Mouse (Mus musculus) stomach, embryonic 15.5 days (tissue): ENCODE results near the gene Tmem109. TPM values are rescaled to one million over a fixed set of nuclear protein-coding genes. Genes with fewer than 3 reads are reported as not detected.

Experiments used
- ATAC-seq: fragments of 200-750 bp; cut with Nextera tagmentation; 2 replicates; pipeline ENCODE4 v1.8.0; 2017; ENCODE audit warnings: low read depth, moderate number of reproducible peaks, moderate TSS enrichment; ENCODE audit not compliant: insufficient read depth, low FRiP score
- H3K27ac ChIP-seq: fragments of 300-500 bp; sonication (generic); 2 replicates; pipeline ENCODE4 v1.5.1; 2015; ENCODE audit warnings: mild to moderate bottlenecking, inconsistent platforms
- H3K27me3 ChIP-seq: fragments of 300-500 bp; sonication (generic); replicated peaks from 2 replicates; pipeline ENCODE4 v1.6.1; 2015; ENCODE audit warnings: inconsistent platforms
- H3K36me3 ChIP-seq: fragments of 300-500 bp; sonication (generic); 2 replicates; pipeline ENCODE4 v1.6.1; 2015; ENCODE audit warnings: inconsistent platforms
- H3K4me1 ChIP-seq: fragments of 300-500 bp; sonication (generic); 2 replicates; pipeline ENCODE4 v1.6.1; 2015; ENCODE audit warnings: inconsistent platforms
- H3K4me2 ChIP-seq: fragments of 300-500 bp; sonication (generic); 2 replicates; pipeline ENCODE4 v1.6.1; 2015; ENCODE audit warnings: mild to moderate bottlenecking, inconsistent platforms
- H3K4me3 ChIP-seq: fragments of 300-500 bp; sonication (generic); replicated peaks from 2 replicates; pipeline ENCODE4 v1.5.1; 2015; ENCODE audit warnings: inconsistent platforms
- H3K9ac ChIP-seq: fragments of 300-500 bp; sonication (generic); 2 replicates; pipeline ENCODE4 v1.6.1; 2015; ENCODE audit warnings: inconsistent platforms
- H3K9me3 ChIP-seq: fragments of 300-500 bp; sonication (generic); 2 replicates; pipeline ENCODE4 v1.6.1; 2016; ENCODE audit warnings: inconsistent platforms
- WGBS: fragments of 180-500 bp; shearing (Covaris S2); methylation state at CpG from one replicate; pipeline ENCODE4 v1.1.7; 2015; 5-methylcytosine and 5-hydroxymethylcytosine counted together
- polyA plus RNA-seq: library from polyadenylated mRNA; unstranded; fragments of >200 nt; fragmentation: Nextera tagmentation; extraction: Ambion mirVana; gene quantifications from 2 replicates; pipeline ENCODE4 v1.2.1, GENCODE M21; 2015

Tmem109 gene
- polyA plus RNA-seq, 1 experiment from 2014 or later: 118 TPM

GRCm38 (mm10) chr19:10880975-10881425, 801 bp downstream of the Tmem109 start:
- Histone ChIP-seq H3K4me1 (peaks cover 26% of the 10 kb centered on the region; the same call in 1 of the 2 replicates), H3K4me2 (peak overlapping the region; percentile 90), H3K27me3 (no peaks in the 10 kb centered on the region), H3K9ac (peak overlapping the region; percentile 44; the same call in 1 of the 2 replicates), H3K4me3 (peak overlapping the region; percentile 71), H3K27ac (peak overlapping the region; percentile 94), H3K36me3 (no peaks in the 10 kb centered on the region), H3K9me3 (no peaks in the 10 kb centered on the region)
- ATAC-seq: no peak
- under 1% methylated on average over 14 of the region's 14 CpGs for WGBS

- 41% methylated on average over 6 of the region's 7 CpGs for WGBS
- Histone ChIP-seq H3K4me1 (peaks cover 26% of the 10 kb centered on the region; the same call in 1 of the 2 replicates), H3K4me3 (peak overlapping the region; percentile 71), H3K27me3 (no peaks in the 10 kb centered on the region), H3K4me2 (peak overlapping the region; percentile 90), H3K9ac (no peak overlapping the region), H3K27ac (peak overlapping the region; percentile 94), H3K9me3 (no peaks in the 10 kb centered on the region), H3K36me3 (no peaks in the 10 kb centered on the region)
- peak; percentile 48 for ATAC-seq
These were observed 1.5 kb downstream of the Tmem109 start for GRCm38 (mm10) chr19:10880085-10880974.

DNA sequence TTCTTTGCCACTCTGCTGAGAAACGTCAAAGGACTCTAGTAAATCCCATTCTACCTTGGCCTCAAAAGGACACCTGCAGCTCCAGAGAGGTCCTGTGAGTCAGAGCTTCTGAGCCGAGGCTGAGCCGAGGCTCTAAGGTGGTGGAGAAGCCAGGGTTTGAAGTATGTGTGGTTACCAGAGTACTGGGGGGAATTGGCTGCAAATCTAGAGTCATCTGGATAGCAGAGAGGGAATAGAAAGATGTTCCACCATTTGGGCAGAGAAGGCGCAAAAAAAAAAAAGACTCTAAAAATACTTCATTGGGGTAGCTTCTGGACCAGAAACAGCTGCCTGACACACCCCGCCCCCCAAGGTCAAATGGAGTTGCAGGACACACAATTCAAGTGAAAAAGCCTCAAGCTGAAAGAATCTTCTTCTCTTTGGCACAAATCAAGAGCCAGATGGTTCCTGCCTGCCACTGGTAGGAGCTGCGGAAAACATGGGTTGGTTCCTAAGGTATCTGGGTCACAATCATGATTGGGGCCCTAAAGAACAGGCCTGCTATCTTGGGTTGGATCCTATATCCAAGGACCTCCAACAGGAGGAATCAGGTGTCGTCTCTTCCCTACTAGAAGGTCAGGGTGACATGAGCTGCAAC, 3.5 kb downstream of the Tmem109 start:
- H3K36me3 ChIP-seq: peaks cover 9% of the 10 kb centered on the region
- 82% methylated on average over 7 of the region's 7 CpGs for WGBS
- ATAC-seq: no peak
- no peak overlapping the region for H3K9ac ChIP-seq
- H3K27ac ChIP-seq: no peak overlapping the region
- peaks cover 26% of the 10 kb centered on the region; the same call in 1 of the 2 replicates for H3K4me1 ChIP-seq
- no peak overlapping the region for H3K4me2 ChIP-seq
- no peaks in the 10 kb centered on the region for H3K27me3 ChIP-seq
- no peaks in the 10 kb centered on the region for H3K9me3 ChIP-seq
- no peak overlapping the region for H3K4me3 ChIP-seq

DNA sequence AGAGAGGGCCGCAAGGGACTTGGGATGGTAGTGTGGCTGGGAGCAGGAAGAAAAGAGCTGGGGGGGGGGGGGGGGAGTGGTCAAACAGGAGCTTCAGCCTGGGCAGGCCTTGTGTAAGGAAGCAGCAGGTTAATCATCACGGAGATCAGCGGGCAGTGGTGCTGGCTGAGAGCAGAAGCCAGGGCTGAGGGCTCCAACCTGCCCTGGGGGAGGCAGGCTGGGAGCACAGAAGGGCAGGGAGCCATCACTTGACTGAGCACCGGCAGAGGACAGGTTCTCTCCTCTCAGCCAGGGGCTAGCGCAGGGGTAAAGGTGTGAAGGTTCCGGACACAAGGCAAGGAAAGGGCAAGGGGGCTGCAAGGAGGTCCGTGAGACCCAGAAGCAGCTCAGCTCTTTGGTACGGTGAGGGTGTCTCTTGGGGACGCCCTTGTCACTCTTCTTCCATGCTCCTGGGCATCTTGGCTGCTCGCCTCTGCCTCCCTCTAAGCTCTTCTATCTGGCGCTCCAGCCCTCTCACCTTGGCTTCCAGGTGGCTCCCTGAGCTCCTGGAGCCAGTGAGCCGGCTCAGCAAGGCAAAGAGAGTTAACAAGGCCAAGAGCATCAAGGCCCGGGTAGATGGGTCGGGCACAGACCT, 10.4 kb downstream of the Tmem109 start:
- H3K9me3 ChIP-seq: no peaks in the 10 kb centered on the region
- H3K36me3 ChIP-seq: peaks cover 34% of the 10 kb centered on the region
- H3K4me2 ChIP-seq: no peak overlapping the region
- no peaks in the 10 kb centered on the region for H3K27me3 ChIP-seq
- no peak overlapping the region for H3K9ac ChIP-seq
- ATAC-seq: no peak
- no peak overlapping the region for H3K4me3 ChIP-seq
- peak overlapping the region; percentile 64; the same call in 1 of the 2 replicates for H3K27ac ChIP-seq
- H3K4me1 ChIP-seq: peaks cover 34% of the 10 kb centered on the region
- 79% methylated on average over 14 of the region's 14 CpGs for WGBS

DNA sequence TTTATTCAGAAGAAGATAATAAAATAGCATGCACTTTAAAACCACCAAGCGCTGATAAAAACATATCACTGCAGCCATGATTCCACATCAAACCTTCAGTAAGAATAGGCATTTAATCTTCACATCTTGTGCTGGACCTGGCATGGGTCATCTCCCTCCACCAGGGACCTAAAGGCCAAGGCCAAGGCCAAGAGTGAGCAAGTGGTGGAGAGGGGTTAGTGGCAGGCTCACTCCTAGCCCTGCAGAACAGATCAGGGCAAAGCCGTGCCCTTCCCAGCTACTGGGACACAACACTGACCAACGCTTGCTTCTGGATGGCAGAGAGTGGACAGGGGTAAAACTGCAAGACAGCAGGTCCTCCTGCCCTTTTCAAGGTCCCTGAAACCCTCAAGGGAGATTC, 11.1 kb downstream of the Tmem109 start:
- Histone ChIP-seq H3K27ac (peak overlapping the region; percentile 64), H3K9me3 (no peaks in the 10 kb centered on the region), H3K4me2 (no peak overlapping the region), H3K9ac (no peak overlapping the region), H3K4me1 (peaks cover 34% of the 10 kb centered on the region), H3K36me3 (peaks cover 39% of the 10 kb centered on the region), H3K4me3 (no peak overlapping the region), H3K27me3 (no peaks in the 10 kb centered on the region)
- 85% methylated on average over 3 of the region's 3 CpGs for WGBS
- ATAC-seq: no peak

DNA sequence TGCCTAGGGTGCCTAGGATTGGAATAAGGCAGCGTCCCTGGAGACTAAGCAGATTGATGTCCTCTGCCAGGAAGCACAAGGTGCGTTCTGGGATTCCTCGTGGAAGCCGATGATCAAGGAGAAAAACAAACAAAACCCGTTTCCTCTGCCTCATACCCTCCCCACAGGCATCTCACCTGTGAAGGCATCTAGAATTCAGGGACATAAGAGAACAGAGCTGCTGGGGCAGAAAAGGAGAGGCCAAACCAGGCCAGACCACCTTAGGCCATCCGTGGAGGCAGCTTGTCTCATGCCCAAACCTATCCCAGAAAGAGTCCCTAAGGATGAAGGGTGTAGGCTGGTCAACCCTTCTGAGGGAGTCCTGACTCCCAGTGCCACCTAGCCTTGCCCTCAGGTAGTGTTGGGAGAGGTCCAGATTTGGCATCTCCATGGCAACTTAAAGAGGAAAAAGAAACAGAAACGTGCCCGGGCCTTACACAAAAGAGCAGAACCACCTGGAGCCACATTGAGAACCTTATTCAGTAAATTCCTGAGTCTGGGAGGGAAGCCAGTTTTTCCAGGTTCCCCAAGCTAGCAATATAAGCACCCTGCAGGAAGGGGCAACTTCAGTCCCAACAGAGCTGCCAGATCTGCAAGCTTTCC, 11.8 kb downstream of the Tmem109 start, which contains the start of gene Tmem132a:
TSS of gene Tmem132a (minus strand) at position 55 of the 642 bp plus-strand sequence.
- Histone ChIP-seq H3K27me3 (no peaks in the 10 kb centered on the region), H3K4me1 (peaks cover 34% of the 10 kb centered on the region), H3K4me3 (peak within 1 kb of the TSS; percentile 66), H3K4me2 (peak within 1 kb of the TSS; percentile 86), H3K36me3 (peaks cover 42% of the 10 kb centered on the region), H3K9me3 (no peaks in the 10 kb centered on the region), H3K27ac (peak within 1 kb of the TSS; percentile 64), H3K9ac (peak within 1 kb of the TSS; percentile 47)
- ATAC-seq: peak; percentile 41; the same call in 1 of the 2 replicates
- WGBS: 2% methylated on average over 8 of the region's 8 CpGs

DNA sequence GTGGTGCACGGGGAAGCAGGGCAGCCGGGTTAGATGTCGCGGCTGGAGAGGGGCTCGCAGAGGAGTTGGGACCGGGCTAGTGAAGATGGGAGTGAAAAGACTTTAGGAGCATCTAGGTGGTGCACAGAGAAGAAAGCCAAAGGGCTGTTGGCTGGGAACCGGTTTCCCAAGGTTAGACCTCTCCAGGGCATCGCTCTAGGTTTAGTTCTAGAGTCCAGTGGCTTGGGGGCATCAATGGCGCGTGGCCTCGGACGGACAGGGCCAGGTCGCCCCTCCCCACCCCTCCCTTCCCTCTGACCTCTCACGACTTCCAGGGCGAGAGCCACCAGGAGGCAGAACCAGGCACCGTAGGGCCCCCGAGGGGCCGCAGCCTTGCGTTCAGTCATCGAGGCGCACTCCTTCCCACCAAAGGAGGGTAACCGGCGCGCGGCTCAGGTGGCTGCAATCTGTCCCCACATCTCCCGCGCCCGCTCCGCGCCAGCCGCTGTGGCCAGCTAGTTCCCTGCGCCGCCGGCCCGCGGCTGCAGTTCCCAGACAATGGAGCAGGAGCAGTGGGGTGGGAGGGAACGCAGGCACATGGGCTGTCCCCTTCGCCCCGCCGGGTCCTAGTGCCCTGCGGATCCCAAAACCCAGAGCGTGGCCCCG, 12.4 kb downstream of the Tmem109 start:
- no peaks in the 10 kb centered on the region for H3K9me3 ChIP-seq
- H3K4me1 ChIP-seq: peaks cover 34% of the 10 kb centered on the region
- peak overlapping the region; percentile 66 for H3K4me3 ChIP-seq
- H3K9ac ChIP-seq: peak overlapping the region; percentile 47
- peaks cover 46% of the 10 kb centered on the region for H3K36me3 ChIP-seq
- under 1% methylated on average over 43 of the region's 43 CpGs for WGBS
- no peaks in the 10 kb centered on the region for H3K27me3 ChIP-seq
- peak overlapping the region; percentile 86 for H3K4me2 ChIP-seq
- H3K27ac ChIP-seq: peak overlapping the region; percentile 64
- ATAC-seq: peak; percentile 86

DNA sequence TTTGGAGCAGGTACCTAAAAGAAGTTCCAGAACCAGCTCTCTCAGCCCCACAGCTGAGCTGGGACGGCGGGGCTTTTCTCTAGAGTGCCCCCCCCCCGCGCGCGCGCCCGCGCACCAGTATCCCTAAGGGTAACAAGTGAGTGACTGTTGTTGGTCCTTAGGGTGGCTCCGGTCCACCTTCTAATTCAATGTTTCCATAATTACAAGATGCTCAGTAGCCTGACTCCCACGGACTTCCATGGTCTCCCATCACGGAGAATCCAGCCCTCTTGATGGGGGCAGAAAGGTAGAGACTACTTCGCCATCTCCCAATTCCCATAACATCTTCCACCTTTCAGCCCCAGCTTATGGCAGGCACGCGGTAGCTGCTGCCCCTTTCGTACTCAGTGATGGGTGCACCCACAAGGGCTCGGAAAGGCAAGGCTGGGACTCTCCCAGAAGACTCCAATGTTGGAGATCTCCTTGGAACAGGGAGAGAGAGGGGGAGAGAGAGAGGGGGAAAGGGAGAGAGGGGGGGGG, 13.1 kb downstream of the Tmem109 start:
- Histone ChIP-seq H3K27me3 (no peaks in the 10 kb centered on the region), H3K36me3 (peaks cover 48% of the 10 kb centered on the region), H3K4me2 (peak overlapping the region; percentile 86), H3K9ac (peak overlapping the region; percentile 47), H3K9me3 (no peaks in the 10 kb centered on the region), H3K4me3 (peak overlapping the region; percentile 66), H3K27ac (peak overlapping the region; percentile 21; the same call in 1 of the 2 replicates), H3K4me1 (peaks cover 34% of the 10 kb centered on the region)
- WGBS: 1% methylated on average over 16 of the region's 17 CpGs
- no peak for ATAC-seq

GRCm38 (mm10) chr19:10867946-10868622, 13.7 kb downstream of the Tmem109 start:
- 18% methylated on average over 5 of the region's 5 CpGs for WGBS
- peak overlapping the region; percentile 66 for H3K4me3 ChIP-seq
- H3K4me1 ChIP-seq: peaks cover 34% of the 10 kb centered on the region
- no peak for ATAC-seq
- H3K9me3 ChIP-seq: no peaks in the 10 kb centered on the region
- H3K4me2 ChIP-seq: peak overlapping the region; percentile 86
- H3K36me3 ChIP-seq: peaks cover 48% of the 10 kb centered on the region
- no peaks in the 10 kb centered on the region for H3K27me3 ChIP-seq
- peak overlapping the region; percentile 47 for H3K9ac ChIP-seq
- H3K27ac ChIP-seq: no peak overlapping the region

DNA sequence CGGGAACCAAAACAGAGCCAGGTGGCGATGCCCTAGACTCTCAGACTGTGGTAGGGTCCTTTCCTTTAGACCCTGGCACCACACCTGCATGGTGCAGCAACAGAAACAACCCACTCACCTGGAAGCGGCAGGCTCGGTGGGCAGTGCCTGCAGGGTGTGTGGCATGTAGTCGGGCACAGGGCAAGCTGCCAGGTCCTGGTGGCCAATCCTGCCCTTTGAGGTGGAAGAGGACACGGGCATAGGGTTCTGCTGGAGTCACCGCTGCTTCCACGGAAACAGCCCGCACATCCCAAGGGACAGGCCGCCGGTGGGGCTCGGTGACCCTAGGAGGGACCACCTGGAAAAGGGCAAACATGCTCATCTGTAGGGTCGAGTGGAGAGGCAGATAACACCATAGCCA, 15.4 kb downstream of the Tmem109 start:
- Histone ChIP-seq H3K4me2 (no peak overlapping the region), H3K4me3 (no peak overlapping the region), H3K4me1 (peaks cover 34% of the 10 kb centered on the region), H3K9ac (no peak overlapping the region), H3K36me3 (peaks cover 42% of the 10 kb centered on the region), H3K9me3 (no peaks in the 10 kb centered on the region), H3K27me3 (no peaks in the 10 kb centered on the region), H3K27ac (no peak overlapping the region)
- no peak for ATAC-seq
- WGBS: 90% methylated on average over 13 of the region's 13 CpGs
